Mouse (Mus musculus) midbrain, embryonic 16.5 days (tissue): Measurements from ENCODE around the gene Dusp5. TPM values are rescaled to one million over a fixed set of nuclear protein-coding genes. Genes with fewer than 3 reads are reported as not detected.
"Not testable (repeated sequence)": the region's sequence is repeated elsewhere in the genome, so short reads cannot be mapped to it uniquely, and the experiment has no call there.

ENCODE experiments used
- ATAC-seq: fragments of 200-750 bp; cut with Nextera tagmentation; 2 replicates; pipeline ENCODE4 v1.8.0; 2017; ENCODE audit warnings: moderate TSS enrichment
- H3K27ac ChIP-seq: fragments of 300-500 bp; sonication (generic); 2 replicates; pipeline ENCODE4 v1.5.1; 2014; ENCODE audit warnings: mild to moderate bottlenecking, low read length, mixed read lengths
- H3K27me3 ChIP-seq: fragments of 300-500 bp; sonication (generic); 2 replicates; pipeline ENCODE4 v1.6.1; 2014; ENCODE audit warnings: low read depth, low read length, mixed read lengths; ENCODE audit not compliant: control insufficient read depth, insufficient read depth
- H3K36me3 ChIP-seq: fragments of 300-500 bp; sonication (generic); 2 replicates; pipeline ENCODE4 v1.6.1; 2014; ENCODE audit warnings: mild to moderate bottlenecking, low read length, moderate library complexity, mixed read lengths; ENCODE audit not compliant: control insufficient read depth, insufficient read depth
- H3K4me1 ChIP-seq: fragments of 300-500 bp; sonication (generic); 2 replicates; pipeline ENCODE4 v1.6.1; 2014; ENCODE audit warnings: mild to moderate bottlenecking, low read length, mixed read lengths; ENCODE audit not compliant: control insufficient read depth, insufficient read depth
- H3K4me2 ChIP-seq: fragments of 300-500 bp; sonication (generic); 2 replicates; pipeline ENCODE4 v1.6.1; 2014; ENCODE audit warnings: mild to moderate bottlenecking, low read length, mixed read lengths
- H3K4me3 ChIP-seq: fragments of 300-500 bp; sonication (generic); 2 replicates; pipeline ENCODE4 v1.5.1; 2014; ENCODE audit warnings: low read depth, mild to moderate bottlenecking, low read length, moderate library complexity, mixed read lengths
- H3K9ac ChIP-seq: fragments of 300-500 bp; sonication (generic); 2 replicates; pipeline ENCODE4 v1.6.1; 2014; ENCODE audit warnings: low read depth, low read length, mixed read lengths
- H3K9me3 ChIP-seq: fragments of 300-500 bp; sonication (generic); replicated peaks from 2 replicates; pipeline ENCODE4 v1.6.1; 2014; ENCODE audit warnings: mild to moderate bottlenecking, low read length, mixed read lengths; ENCODE audit not compliant: control insufficient read depth, poor library complexity, severe bottlenecking
- WGBS: fragments of 180-500 bp; shearing (Covaris S2); extraction: QIAGEN DNeasy Blood & Tissue Kit; methylation state at CpG from one replicate; pipeline ENCODE4 v1.1.7; 2014; 5-methylcytosine and 5-hydroxymethylcytosine counted together
- polyA plus RNA-seq: library from polyadenylated mRNA; unstranded; fragments of >200 nt; fragmentation: Nextera tagmentation; extraction: Ambion mirVana; gene quantifications from 2 replicates; pipeline ENCODE4 v1.2.1, GENCODE M21; 2015

Gene Dusp5
- polyA plus RNA-seq, 1 experiment from 2014 or later: 2.2 TPM

DNA sequence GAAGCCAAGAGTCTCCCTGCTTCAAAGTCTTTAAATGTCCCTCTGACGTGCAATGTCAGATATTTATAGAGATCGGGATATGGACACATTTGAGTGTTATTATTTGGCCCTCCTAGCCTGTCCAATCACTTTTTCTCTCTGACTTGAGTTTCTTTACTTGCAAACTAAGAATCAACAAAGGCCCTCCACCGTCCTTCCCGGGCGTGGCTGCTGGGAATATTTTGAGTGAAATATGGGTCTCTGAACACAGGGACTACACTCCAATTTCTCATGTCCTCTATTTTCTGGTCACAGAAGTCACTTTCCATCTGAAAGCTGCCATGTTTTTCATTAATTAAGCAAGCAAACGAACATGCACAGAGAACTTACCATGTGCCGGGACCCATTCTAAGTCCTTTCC lies 45.6 kb downstream of the Dusp5 start:
- no peak overlapping the region for H3K9ac ChIP-seq
- ATAC-seq: no peak
- no peaks in the 10 kb centered on the region for H3K27me3 ChIP-seq
- H3K4me2 ChIP-seq: no peak overlapping the region
- no peaks in the 10 kb centered on the region for H3K36me3 ChIP-seq
- WGBS: 85% methylated on average over 7 of the region's 7 CpGs
- H3K9me3 ChIP-seq: no peaks in the 10 kb centered on the region
- peaks cover 5% of the 10 kb centered on the region; the same call in 1 of the 2 replicates for H3K4me1 ChIP-seq
- H3K27ac ChIP-seq: no peak overlapping the region
- no peak overlapping the region for H3K4me3 ChIP-seq

DNA sequence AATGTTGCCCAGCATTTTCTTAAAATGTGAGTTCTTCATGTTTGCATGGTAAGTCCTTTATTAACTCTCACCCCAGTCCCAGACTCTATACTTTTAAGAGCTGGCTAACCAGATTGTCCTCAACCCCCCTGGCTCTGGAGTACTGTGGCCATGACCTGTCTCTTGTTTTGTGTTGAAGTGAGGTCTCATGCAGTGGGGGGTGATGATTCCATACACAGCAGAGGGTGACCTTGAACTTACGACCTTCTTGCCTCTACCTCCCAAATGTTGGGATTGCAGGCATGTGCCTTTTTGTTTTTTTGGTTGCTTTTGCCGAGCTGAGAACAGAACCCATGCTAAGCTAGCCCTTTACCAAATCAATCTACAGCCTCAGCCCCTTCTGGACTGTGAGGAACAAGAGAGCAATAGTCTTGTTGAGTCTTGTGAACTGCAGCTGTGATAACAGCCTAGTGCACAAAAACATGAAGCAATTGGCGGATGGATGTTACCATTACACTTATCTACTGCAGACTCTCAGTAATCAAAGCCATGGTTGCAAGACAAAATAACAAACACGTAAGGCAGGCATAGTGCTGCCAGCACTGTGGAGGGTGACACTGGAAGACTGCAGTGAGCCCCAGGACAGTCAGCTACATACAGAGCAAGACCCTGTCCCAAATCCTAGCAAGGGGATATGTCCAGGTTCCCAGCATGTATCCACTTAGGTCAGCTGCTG lies 46.5 kb downstream of the Dusp5 start:
- Histone ChIP-seq H3K36me3 (no peaks in the 10 kb centered on the region), H3K4me3 (no peak overlapping the region), H3K4me2 (no peak overlapping the region), H3K27ac (no peak overlapping the region), H3K9ac (no peak overlapping the region), H3K4me1 (peaks cover 5% of the 10 kb centered on the region; the same call in 1 of the 2 replicates), H3K27me3 (no peaks in the 10 kb centered on the region), H3K9me3 (no peaks in the 10 kb centered on the region)
- 80% methylated on average over 4 of the region's 4 CpGs for WGBS
- ATAC-seq: no peak

DNA sequence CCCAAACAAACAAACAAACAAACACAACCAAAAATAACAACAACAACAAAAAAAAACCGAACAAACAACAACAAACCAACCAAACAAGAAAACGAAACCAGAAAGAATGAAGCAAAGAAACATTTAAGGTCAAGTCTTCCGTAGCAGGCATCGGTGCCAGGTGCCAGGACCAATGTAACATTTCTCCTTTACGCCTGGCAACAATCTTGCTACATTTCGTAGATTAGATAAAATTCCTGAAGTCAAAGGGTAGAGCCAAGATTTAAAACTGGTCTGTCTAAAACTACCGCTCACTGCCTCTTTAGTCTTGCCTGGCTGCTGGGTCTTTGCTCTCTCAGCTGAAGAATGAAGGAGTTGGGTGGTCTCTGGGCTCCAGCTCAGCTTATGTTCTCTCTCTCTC lies 47.2 kb downstream of the Dusp5 start:
- H3K27me3 ChIP-seq: no peaks in the 10 kb centered on the region
- no peaks in the 10 kb centered on the region for H3K36me3 ChIP-seq
- H3K27ac ChIP-seq: no peak overlapping the region
- H3K9ac ChIP-seq: no peak overlapping the region
- H3K9me3 ChIP-seq: no peaks in the 10 kb centered on the region
- H3K4me3 ChIP-seq: no peak overlapping the region
- no peak for ATAC-seq
- WGBS: 88% methylated on average over 7 of the region's 7 CpGs
- peaks cover 5% of the 10 kb centered on the region; the same call in 1 of the 2 replicates for H3K4me1 ChIP-seq
- no peak overlapping the region for H3K4me2 ChIP-seq

DNA sequence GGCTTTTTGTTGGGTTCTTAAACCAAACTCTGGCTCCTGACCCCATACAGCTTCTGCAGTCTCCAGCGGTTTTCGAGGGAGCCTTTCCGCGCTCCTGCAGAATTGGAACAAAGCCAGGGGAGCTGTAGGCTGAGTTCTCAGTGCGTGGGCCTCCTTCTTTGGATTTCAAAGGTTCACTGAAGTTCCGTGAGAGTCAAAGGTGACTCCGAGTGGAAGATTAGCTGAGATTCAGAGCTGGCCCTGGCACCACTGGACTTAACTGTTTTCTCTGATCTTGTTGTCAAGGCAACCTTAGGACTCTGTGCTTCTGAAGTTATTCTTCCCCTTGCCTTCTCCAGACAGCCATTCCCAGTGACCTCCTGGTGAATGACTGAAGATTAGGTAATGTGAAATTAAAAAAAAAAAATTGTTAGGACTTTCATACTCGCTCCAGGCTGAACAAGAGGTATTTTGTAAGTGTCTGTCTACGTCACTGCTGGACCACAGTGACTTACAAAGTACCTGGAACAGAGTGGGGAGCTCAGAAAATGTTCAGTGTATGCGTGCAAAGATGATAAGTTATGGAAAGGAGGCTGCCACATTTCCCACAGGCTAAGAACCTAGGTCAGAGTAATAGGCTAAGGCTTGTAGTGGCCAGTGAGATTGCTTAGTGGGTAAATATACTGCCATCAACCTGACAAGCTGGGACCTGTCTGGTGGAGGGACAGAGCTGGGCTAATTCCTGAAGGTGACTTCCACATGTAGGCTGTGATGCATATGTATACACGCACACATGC lies 48.3 kb downstream of the Dusp5 start:
- Histone ChIP-seq H3K4me3 (no peak overlapping the region), H3K9ac (no peak overlapping the region), H3K4me1 (peaks cover 5% of the 10 kb centered on the region; the same call in 1 of the 2 replicates), H3K4me2 (no peak overlapping the region), H3K9me3 (no peaks in the 10 kb centered on the region), H3K36me3 (no peaks in the 10 kb centered on the region), H3K27ac (no peak overlapping the region), H3K27me3 (no peaks in the 10 kb centered on the region)
- ATAC-seq: 0 out of 2 replicates have a peak, but pooled peaks have one; percentile 45
- 39% methylated on average over 11 of the region's 11 CpGs for WGBS

DNA sequence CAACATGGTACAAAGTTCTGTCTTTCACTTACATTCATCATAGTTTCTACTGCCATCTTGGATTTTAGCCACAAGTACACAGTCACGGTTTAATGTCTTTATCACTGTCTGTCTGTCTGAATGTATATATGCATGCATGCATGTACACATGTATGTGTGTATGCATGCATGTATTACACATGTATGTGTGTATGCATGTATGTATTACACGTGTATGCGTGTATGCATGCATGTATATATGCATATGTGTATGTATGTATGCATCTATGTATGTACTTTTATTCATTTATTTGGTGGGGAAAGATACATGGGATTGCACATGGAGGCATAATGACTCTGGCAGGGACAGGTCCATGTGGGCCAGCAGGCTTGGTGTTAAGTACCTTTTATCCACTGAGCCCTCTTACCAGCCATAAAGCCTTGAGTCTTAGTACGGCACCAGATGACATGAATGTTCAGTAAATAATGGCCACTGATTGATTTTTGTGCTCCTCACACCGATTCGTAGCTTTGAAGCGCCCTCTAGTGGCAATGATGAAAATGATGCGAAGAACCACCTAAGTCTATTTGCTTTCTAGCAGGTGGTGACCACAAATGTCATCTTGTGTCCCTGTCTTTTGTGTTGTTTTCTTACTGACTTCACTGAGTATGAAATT lies 49.8 kb downstream of the Dusp5 start:
- Histone ChIP-seq H3K4me2 (peak overlapping the region; percentile 39; the same call in 1 of the 2 replicates), H3K9ac (no peak overlapping the region), H3K4me1 (peaks cover 5% of the 10 kb centered on the region; the same call in 1 of the 2 replicates), H3K9me3 (no peaks in the 10 kb centered on the region), H3K4me3 (no peak overlapping the region), H3K27ac (no peak overlapping the region), H3K36me3 (no peaks in the 10 kb centered on the region), H3K27me3 (no peaks in the 10 kb centered on the region)
- WGBS: 16% methylated on average over 8 of the region's 8 CpGs
- ATAC-seq: peak; percentile 60

DNA sequence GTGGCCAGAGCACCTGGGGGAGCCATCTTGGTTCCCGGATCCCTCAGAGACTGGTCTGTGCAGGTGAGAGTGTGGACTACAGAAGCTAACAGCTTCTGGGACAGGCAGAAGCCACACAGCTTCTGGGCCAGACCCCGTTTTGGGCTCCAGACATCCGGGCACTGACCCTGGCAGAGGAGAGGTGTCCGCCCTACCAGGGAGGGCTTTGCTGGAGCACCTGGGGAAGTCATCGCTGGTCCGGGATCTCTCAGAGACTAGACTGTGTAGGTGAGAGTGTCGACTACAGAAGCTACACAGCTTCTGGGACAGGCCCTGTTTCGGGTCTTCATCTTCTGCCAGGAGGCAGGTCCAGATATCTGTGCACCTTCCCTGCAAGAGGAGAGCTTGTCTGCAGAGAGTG lies 51.4 kb downstream of the Dusp5 start:
- WGBS: 92% methylated on average over 8 of the region's 8 CpGs
- not testable (repeated sequence) for H3K4me2 ChIP-seq, H3K4me3 ChIP-seq, H3K9ac ChIP-seq, ATAC-seq, H3K9me3 ChIP-seq, H3K4me1 ChIP-seq, H3K27me3 ChIP-seq, H3K27ac ChIP-seq, H3K36me3 ChIP-seq

DNA sequence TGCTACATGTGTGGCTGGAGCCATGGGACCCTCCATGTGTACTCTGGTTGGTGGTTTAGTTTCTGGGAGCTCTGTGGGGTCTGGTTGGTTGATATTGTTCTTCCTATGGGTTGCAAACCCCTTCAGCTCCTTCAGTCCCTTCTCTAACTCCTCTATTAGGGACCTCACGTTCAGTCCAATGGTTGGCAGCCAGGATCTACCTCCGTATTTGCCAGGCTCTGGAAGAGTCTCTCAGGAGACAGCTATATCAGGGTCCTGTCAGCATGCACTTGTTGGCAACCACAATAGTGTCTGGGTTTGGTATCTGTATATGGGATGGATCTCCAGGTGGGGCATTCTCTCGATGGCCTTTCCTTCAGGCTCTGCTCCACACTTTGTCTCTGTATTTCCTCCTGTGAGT lies 58.8 kb downstream of the Dusp5 start:
- not testable (repeated sequence) for H3K36me3 ChIP-seq, H3K27me3 ChIP-seq, H3K9ac ChIP-seq, H3K27ac ChIP-seq, H3K4me3 ChIP-seq, H3K4me2 ChIP-seq, ATAC-seq, H3K4me1 ChIP-seq, H3K9me3 ChIP-seq
- WGBS: 97% methylated on average over 3 of the region's 3 CpGs

DNA sequence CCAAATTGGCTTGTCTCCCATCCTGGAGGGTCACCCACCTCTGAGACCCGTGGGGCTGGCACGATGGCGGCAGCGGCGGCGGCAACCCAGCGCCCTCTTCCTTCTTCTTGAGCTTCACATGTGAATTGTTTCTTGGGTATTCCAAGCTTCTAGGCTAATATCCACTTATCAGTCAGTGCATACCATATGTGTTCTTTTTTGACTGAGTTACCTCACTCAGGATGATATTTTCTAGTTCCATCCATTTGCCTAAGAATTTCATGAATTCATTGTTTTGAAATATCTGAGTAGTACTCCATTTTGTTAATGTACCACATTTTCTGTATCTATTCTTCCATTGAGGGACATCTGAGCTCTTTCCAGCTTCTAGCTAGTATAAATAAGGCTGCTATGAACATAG lies 60.1 kb downstream of the Dusp5 start, which contains the start of gene Nutf2-ps1:
Gene Nutf2-ps1 (minus strand): TSS at position 101 of the 400 bp plus-strand sequence.
- not testable (repeated sequence) for H3K4me2 ChIP-seq, H3K9me3 ChIP-seq, ATAC-seq, H3K9ac ChIP-seq, H3K36me3 ChIP-seq, H3K4me1 ChIP-seq, H3K27me3 ChIP-seq, H3K4me3 ChIP-seq, H3K27ac ChIP-seq
- WGBS: 95% methylated on average over 7 of the region's 7 CpGs
